Mouse (Mus musculus) midbrain, embryonic 11.5 days (tissue): ENCODE results near the gene Smarcad1. TPM values are rescaled to one million over a fixed set of nuclear protein-coding genes. Genes with fewer than 3 reads are reported as not detected.
"Not testable (repeated sequence)": the region's sequence is repeated elsewhere in the genome, so short reads cannot be mapped to it uniquely, and the experiment has no call there.

Experiments used
- ATAC-seq: fragments of 200-750 bp; cut with Nextera tagmentation; 2 replicates; pipeline ENCODE4 v1.8.0; 2017; ENCODE audit warnings: moderate TSS enrichment, moderate library complexity; ENCODE audit not compliant: low FRiP score
- DNase-seq: peaks from one replicate; pipeline ENCODE4 v3.0.0; 2015; ENCODE audit warnings: low spot score; ENCODE audit errors: missing footprints
- H3K27ac ChIP-seq: fragments of 300-500 bp; sonication (generic); 2 replicates; pipeline ENCODE4 v1.5.1; 2014; ENCODE audit warnings: low read depth, low read length
- H3K27me3 ChIP-seq: fragments of 300-500 bp; sonication (generic); 2 replicates; pipeline ENCODE4 v1.6.1; 2014; ENCODE audit warnings: mild to moderate bottlenecking, low read length, moderate library complexity, mixed read lengths; ENCODE audit not compliant: control insufficient read depth, insufficient read depth
- H3K36me3 ChIP-seq: fragments of 300-500 bp; sonication (generic); 2 replicates; pipeline ENCODE4 v1.6.1; 2014; ENCODE audit warnings: mild to moderate bottlenecking, low read length, moderate library complexity, mixed read lengths; ENCODE audit not compliant: control insufficient read depth, insufficient read depth
- H3K4me1 ChIP-seq: fragments of 300-500 bp; sonication (generic); 2 replicates; pipeline ENCODE4 v1.6.1; 2014; ENCODE audit warnings: low read length; ENCODE audit not compliant: control insufficient read depth, insufficient read depth
- H3K4me2 ChIP-seq: fragments of 300-500 bp; sonication (generic); 2 replicates; pipeline ENCODE4 v1.6.1; 2014; ENCODE audit warnings: mild to moderate bottlenecking, moderate library complexity
- H3K4me3 ChIP-seq: fragments of 300-500 bp; sonication (generic); 2 replicates; pipeline ENCODE4 v1.5.1; 2014; ENCODE audit warnings: low read depth, low read length
- H3K9ac ChIP-seq: fragments of 300-500 bp; sonication (generic); 2 replicates; pipeline ENCODE4 v1.6.1; 2014; ENCODE audit warnings: low read length
- H3K9me3 ChIP-seq: fragments of 300-500 bp; sonication (generic); 2 replicates; pipeline ENCODE4 v1.6.1; 2016; ENCODE audit warnings: low read length; ENCODE audit not compliant: control insufficient read depth
- WGBS: fragments of 180-500 bp; shearing (Covaris S2); extraction: QIAGEN DNeasy Blood & Tissue Kit; methylation state at CpG from one replicate; pipeline ENCODE4 v1.1.7; 2014; 5-methylcytosine and 5-hydroxymethylcytosine counted together
- polyA plus RNA-seq: library from polyadenylated mRNA; unstranded; fragments of >200 nt; fragmentation: Nextera tagmentation; extraction: Ambion mirVana; gene quantifications from 2 replicates; pipeline ENCODE4 v1.2.1, GENCODE M21; 2014

The Smarcad1 gene
- polyA plus RNA-seq = 109 TPM in 2 replicates

DNA sequence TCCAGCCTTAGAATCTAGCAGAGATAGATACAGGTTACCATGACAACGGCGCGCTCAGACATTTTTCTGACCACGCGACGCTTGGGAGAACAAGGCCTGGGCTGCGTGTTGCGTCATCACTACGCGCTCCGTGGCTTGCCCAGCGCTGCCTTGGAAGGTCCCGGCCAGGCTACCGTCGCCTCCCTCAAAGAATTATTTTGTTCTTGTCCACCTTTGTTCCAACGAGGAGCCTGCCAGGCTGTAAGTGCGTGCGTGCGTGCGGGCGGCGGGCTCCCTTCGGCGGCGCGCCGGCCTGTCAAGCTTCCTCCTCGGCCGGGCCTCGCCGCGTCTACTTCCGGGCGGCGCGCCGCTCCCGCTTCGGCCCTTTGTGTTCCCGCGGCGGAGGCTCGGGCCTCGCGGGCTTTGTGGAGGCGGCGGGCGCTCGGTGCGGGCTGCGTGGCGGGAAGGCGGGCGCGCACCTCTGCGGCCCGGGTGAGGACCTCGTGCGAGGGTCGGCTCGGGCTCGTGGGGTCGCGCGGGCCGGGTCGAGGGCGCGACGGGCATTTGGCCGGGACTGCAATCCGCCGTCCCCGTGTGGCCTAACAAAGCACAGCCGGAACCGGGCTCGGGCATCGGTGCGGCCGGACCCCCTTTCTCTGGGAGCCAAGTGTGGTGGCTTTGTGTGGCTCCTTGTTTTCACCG lies at the start of gene Smarcad1:
Smarcad1 (plus strand) TSS at position 93 of the 681 bp plus-strand sequence.
- Histone ChIP-seq H3K36me3 (peaks cover 24% of the 10 kb centered on the region), H3K4me1 (peaks cover 7% of the 10 kb centered on the region), H3K4me3 (peak within 1 kb of the TSS; percentile 82), H3K27me3 (no peaks in the 10 kb centered on the region), H3K9me3 (no peaks in the 10 kb centered on the region; the same call in 1 of the 2 replicates), H3K27ac (peak within 1 kb of the TSS; percentile 96), H3K9ac (peak within 1 kb of the TSS; percentile 99), H3K4me2 (peak within 1 kb of the TSS; percentile 83)
- WGBS = under 1% methylated on average over 61 of the region's 81 CpGs
- ATAC-seq = peak; percentile 95
- DNase-seq = peak; percentile 99

DNA sequence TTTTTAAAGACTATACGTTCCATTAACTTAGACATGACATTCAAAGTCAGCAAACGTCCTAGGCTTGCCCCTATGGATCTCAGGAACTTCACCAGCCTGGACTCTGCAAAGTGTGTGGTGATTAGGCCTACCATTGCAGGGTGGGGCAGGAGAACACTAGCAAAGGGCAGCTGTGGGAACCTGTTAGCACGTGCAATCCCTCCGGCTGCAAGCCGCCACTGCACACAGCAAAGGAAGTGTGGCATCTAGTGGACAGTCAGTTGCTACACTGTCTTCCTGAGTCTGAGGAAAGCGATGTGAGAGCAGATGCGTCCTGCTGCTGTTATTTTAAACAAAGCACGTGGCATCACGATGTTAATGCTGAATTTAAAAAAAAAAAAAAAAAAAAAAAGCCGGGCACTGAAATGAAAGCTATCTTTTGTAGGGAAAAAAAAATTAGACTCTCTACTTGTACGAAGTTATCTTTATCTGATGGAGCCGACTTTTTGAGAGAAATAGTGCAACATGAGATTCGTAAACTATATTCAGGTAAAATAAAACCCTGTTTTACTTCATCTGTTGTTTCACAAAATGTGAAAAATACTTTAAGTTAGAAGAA lies 45.5 kb upstream of the Smarcad1 start:
- WGBS = 50% methylated on average over 13 of the region's 13 CpGs
- no peaks in the 10 kb centered on the region for H3K9me3 ChIP-seq
- no peak for DNase-seq

DNA sequence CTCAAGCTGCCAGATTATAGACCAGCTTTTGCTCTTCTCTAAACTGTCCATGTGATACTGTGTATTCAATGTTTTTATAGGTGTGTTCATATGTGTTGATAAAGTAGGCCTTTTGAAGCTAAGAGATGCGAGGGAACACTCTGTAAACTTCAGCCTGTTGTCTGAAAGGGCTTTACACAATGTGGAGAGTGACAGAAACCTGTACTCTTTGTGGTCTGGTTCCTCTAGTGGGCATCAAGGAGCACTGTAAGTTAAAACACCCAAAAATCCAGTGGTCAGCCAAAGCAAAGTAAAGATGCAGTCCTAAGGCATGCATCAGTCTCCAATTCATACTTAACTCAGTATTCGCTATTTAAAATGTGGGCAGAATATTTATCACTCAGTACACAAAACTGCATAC lies 44.6 kb upstream of the Smarcad1 start:
- H3K36me3 ChIP-seq = no peaks in the 10 kb centered on the region
- DNase-seq (no peak), ATAC-seq (no peak)
- H3K27ac ChIP-seq = no peak overlapping the region
- H3K4me2 ChIP-seq = no peak overlapping the region
- no peak overlapping the region for H3K9ac ChIP-seq
- 77% methylated on average over 2 of the region's 2 CpGs for WGBS
- no peaks in the 10 kb centered on the region for H3K4me1 ChIP-seq
- H3K4me3 ChIP-seq = no peak overlapping the region
- H3K9me3 ChIP-seq = no peaks in the 10 kb centered on the region
- no peaks in the 10 kb centered on the region for H3K27me3 ChIP-seq

More for the DNA sequence above, 45.5 kb upstream of the Smarcad1 start:
- H3K4me3 ChIP-seq = no peak overlapping the region
- no peaks in the 10 kb centered on the region for H3K27me3 ChIP-seq
- no peak overlapping the region for H3K4me2 ChIP-seq
- no peaks in the 10 kb centered on the region for H3K4me1 ChIP-seq
- no peak overlapping the region for H3K9ac ChIP-seq
- ATAC-seq = peak; percentile 74
- H3K27ac ChIP-seq = no peak overlapping the region
- H3K36me3 ChIP-seq = no peaks in the 10 kb centered on the region

DNA sequence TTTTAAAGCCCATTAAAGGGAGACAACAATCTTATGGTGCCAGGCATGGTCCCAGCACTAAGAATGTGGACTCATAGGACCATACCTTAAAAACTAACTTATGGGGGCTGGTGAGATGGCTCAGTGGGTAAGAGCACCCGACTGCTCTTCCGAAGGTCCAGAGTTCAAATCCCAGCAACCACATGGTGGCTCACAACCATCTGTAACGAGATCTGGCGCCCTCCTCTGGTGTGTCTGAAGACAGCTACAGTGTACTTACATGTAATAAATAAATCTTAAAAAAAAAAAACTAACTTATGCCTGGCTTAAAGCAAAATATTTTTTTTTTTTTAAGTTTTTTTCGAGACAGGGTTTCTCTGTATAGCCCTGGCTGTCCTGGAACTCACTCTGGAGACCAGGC lies 41.6 kb upstream of the Smarcad1 start:
- not testable (repeated sequence) for DNase-seq, H3K27me3 ChIP-seq, H3K9ac ChIP-seq, H3K9me3 ChIP-seq, ATAC-seq, H3K4me1 ChIP-seq, H3K27ac ChIP-seq, H3K4me3 ChIP-seq, H3K36me3 ChIP-seq, H3K4me2 ChIP-seq
- WGBS = 81% methylated on average over 5 of the region's 5 CpGs

DNA sequence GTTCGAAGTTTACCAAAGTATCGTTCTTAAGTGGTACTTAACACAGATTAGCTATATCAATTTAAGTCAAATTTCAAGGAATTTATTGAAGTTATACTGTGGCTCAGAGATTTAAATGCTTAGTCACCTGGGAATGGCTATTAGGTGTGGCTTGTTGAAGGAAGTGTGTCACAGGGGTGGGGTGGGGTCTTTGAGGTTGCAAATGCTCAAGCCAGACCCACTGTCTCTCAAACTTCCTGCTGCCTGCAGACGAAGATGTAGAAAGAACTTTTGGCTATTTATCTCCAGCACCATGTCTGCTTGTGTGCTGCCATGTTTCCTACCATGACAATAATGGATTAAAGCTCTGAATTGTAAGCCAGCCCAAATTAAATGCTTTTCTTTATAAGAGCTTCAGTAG lies 40.2 kb upstream of the Smarcad1 start:
- Histone ChIP-seq H3K27ac (no peak overlapping the region), H3K4me2 (no peak overlapping the region), H3K36me3 (no peaks in the 10 kb centered on the region), H3K9ac (no peak overlapping the region), H3K27me3 (no peaks in the 10 kb centered on the region), H3K4me1 (no peaks in the 10 kb centered on the region), H3K4me3 (no peak overlapping the region), H3K9me3 (no peaks in the 10 kb centered on the region)
- ATAC-seq (no peak), DNase-seq (no peak)
- 82% methylated on average over 3 of the region's 3 CpGs for WGBS

DNA sequence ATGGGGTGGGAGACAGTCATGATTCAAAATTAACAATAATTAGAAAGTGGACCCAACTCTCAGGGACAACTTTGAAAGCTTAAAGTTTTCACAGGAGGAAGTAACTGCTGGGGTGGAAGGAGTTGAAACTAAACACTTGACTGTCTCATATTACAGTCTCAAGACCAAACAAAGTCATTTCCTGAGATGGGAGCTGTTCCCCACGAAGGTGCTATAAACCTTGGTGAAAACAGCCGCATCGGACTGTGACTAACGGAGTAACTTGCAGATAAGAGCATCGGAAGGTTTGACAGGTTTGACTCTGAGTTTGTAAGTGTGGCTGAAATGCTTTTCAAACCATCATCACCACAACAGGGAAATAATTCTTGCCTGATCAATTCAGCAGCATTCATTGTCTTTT lies 33.5 kb upstream of the Smarcad1 start:
- Histone ChIP-seq H3K27me3 (no peaks in the 10 kb centered on the region), H3K4me2 (no peak overlapping the region), H3K36me3 (no peaks in the 10 kb centered on the region), H3K27ac (no peak overlapping the region), H3K4me3 (no peak overlapping the region), H3K4me1 (no peaks in the 10 kb centered on the region), H3K9ac (no peak overlapping the region), H3K9me3 (no peaks in the 10 kb centered on the region)
- ATAC-seq (no peak), DNase-seq (no peak)
- 83% methylated on average over 5 of the region's 5 CpGs for WGBS

DNA sequence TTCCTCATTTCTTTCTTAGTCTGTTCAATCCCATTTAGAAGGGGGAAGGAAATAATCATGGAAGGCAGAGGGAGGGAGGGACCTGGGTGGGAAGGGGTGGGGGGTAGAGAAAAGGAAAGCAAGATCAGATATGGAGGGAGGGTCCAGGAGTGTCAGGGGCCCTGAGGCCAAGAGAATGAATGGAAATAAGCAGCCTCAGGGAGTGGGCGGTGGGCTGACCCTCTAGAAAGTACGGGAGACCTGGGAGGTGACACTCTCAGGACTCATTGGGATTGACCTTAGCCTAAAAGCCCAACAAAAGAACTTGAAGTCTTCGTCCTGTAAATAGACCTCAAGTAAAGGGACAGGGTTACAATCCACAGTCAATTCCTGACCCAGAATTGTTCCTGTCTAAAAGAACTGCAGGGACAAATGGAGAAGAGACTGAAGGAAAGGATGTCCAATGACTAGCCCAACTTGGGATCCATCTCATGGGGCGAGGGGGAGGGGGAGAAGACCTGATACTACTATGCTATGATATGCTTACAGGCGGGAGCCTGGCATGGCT lies 30.9 kb upstream of the Smarcad1 start:
- Histone ChIP-seq H3K27me3 (no peaks in the 10 kb centered on the region), H3K27ac (no peak overlapping the region), H3K4me1 (no peaks in the 10 kb centered on the region), H3K9ac (no peak overlapping the region), H3K9me3 (no peaks in the 10 kb centered on the region), H3K36me3 (no peaks in the 10 kb centered on the region), H3K4me3 (no peak overlapping the region), H3K4me2 (no peak overlapping the region)
- ATAC-seq = no peak
- 89% methylated on average over 5 of the region's 5 CpGs for WGBS
- no peak for DNase-seq

DNA sequence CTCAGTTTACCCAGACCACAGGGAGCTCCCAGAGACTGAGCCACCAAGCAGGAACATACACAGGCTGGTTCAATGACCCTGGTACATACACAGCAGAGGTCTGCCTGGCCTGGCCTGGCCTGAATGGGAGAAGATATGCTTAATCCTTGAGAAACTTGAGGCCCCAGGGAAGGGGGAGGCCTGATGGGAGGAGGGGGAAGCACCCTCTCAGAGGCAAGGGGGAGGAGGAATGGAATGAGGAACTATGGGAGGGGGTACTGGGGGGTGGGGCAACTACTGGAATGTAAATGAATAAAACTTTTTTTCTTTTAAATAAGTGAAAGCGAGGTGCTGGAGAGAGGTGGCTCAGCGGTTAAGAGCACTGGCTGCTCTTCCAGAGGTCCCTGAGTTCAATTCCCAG lies 30.2 kb upstream of the Smarcad1 start:
- no peaks in the 10 kb centered on the region for H3K4me1 ChIP-seq
- H3K27ac ChIP-seq = no peak overlapping the region
- H3K4me3 ChIP-seq = no peak overlapping the region
- H3K9me3 ChIP-seq = no peaks in the 10 kb centered on the region
- no peaks in the 10 kb centered on the region for H3K27me3 ChIP-seq
- 98% methylated on average over 2 of the region's 2 CpGs for WGBS
- no peak overlapping the region for H3K9ac ChIP-seq
- H3K36me3 ChIP-seq = no peaks in the 10 kb centered on the region
- ATAC-seq (no peak), DNase-seq (no peak)
- no peak overlapping the region for H3K4me2 ChIP-seq

DNA sequence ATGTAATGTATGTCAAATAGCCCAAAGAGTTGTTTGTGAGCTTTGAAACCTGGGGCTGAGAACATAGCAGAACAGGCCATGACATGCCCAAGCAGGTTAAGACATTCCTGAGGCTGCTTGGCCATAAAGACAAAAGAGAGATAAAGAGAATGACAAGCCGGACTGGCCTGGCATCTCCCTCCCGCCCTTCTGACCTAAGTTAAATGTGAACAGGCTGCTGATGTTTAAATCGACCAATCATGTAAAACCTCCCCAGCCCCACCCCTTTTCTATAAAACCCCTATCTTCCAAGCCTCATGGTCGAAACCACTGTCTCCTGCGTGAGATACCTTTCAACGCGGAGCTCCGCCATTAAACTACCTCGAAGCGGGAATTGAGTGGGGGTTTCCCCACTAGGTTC lies 24.8 kb upstream of the Smarcad1 start:
- no peaks in the 10 kb centered on the region for H3K9me3 ChIP-seq
- H3K27me3 ChIP-seq = no peaks in the 10 kb centered on the region
- no peaks in the 10 kb centered on the region for H3K36me3 ChIP-seq
- 95% methylated on average over 10 of the region's 10 CpGs for WGBS
- DNase-seq = no peak
- H3K4me3 ChIP-seq = no peak overlapping the region
- H3K4me1 ChIP-seq = no peaks in the 10 kb centered on the region
- no peak for ATAC-seq
- no peak overlapping the region for H3K9ac ChIP-seq
- H3K27ac ChIP-seq = no peak overlapping the region
- no peak overlapping the region for H3K4me2 ChIP-seq
